Mouse (Mus musculus): ENCODE measurements around the gene Ccnb1. TPM values are rescaled to one million over a fixed set of nuclear protein-coding genes. Genes with fewer than 3 reads are reported as not detected.
"Not testable (repeated sequence)": the region's sequence is repeated elsewhere in the genome, so short reads cannot be mapped to it uniquely, and the experiment has no call there.

Ccnb1 gene
- polyA plus RNA-seq, 1 experiment, result 48.4 TPM

- TF ChIP-seq CTCF (IDR thresholded peaks at IDR 0.05; ENCODE audit: borderline replicate concordance, extremely low read depth, insufficient read depth, insufficient read length), result no peak
- no peak for TF ChIP-seq POLR2A (IDR thresholded peaks at IDR 0.05; ENCODE audit: borderline replicate concordance, extremely low read depth, insufficient read depth, insufficient read length, poor library complexity, severe bottlenecking)
- no peak for DNase-seq (ENCODE audit: low read depth)
Observed at GRCm38 (mm10) chr13:100754186-100754585, 32.2 kb downstream of the Ccnb1 start.

GRCm38 (mm10) chr13:100753011-100753410 lies 33.4 kb downstream of the Ccnb1 start:
- DNase-seq (ENCODE audit: low read depth), result no peak
- TF ChIP-seq POLR2A (IDR thresholded peaks at IDR 0.05; ENCODE audit: borderline replicate concordance, extremely low read depth, insufficient read depth, insufficient read length, poor library complexity, severe bottlenecking) (no peak), CTCF (IDR thresholded peaks at IDR 0.05; ENCODE audit: borderline replicate concordance, extremely low read depth, insufficient read depth, insufficient read length) (no peak)

GRCm38 (mm10) chr13:100752529-100752928 lies 33.8 kb downstream of the Ccnb1 start:
- no peak for DNase-seq (ENCODE audit: low read depth)
- TF ChIP-seq CTCF (IDR thresholded peaks at IDR 0.05; ENCODE audit: borderline replicate concordance, extremely low read depth, insufficient read depth, insufficient read length) (no peak), POLR2A (IDR thresholded peaks at IDR 0.05; ENCODE audit: borderline replicate concordance, extremely low read depth, insufficient read depth, insufficient read length, poor library complexity, severe bottlenecking) (no peak)

GRCm38 (mm10) chr13:100751402-100751801 lies 35.0 kb downstream of the Ccnb1 start:
- DNase-seq (ENCODE audit: low read depth), result no peak
- TF ChIP-seq CTCF (IDR thresholded peaks at IDR 0.05; ENCODE audit: borderline replicate concordance, extremely low read depth, insufficient read depth, insufficient read length) (no peak), POLR2A (IDR thresholded peaks at IDR 0.05; ENCODE audit: borderline replicate concordance, extremely low read depth, insufficient read depth, insufficient read length, poor library complexity, severe bottlenecking) (no peak)

GRCm38 (mm10) chr13:100750799-100751198 lies 35.6 kb downstream of the Ccnb1 start:
- DNase-seq (ENCODE audit: low read depth), result no peak
- TF ChIP-seq CTCF (IDR thresholded peaks at IDR 0.05; ENCODE audit: borderline replicate concordance, extremely low read depth, insufficient read depth, insufficient read length) (no peak), POLR2A (IDR thresholded peaks at IDR 0.05; ENCODE audit: borderline replicate concordance, extremely low read depth, insufficient read depth, insufficient read length, poor library complexity, severe bottlenecking) (no peak)

GRCm38 (mm10) chr13:100748638-100749037 lies 37.7 kb downstream of the Ccnb1 start:
- no peak for TF ChIP-seq POLR2A (IDR thresholded peaks at IDR 0.05; ENCODE audit: borderline replicate concordance, extremely low read depth, insufficient read depth, insufficient read length, poor library complexity, severe bottlenecking)
- TF ChIP-seq CTCF (IDR thresholded peaks at IDR 0.05; ENCODE audit: borderline replicate concordance, extremely low read depth, insufficient read depth, insufficient read length), result no peak
- DNase-seq (ENCODE audit: low read depth), result no peak

GRCm38 (mm10) chr13:100746090-100746489 lies 40.3 kb downstream of the Ccnb1 start:
- no peak for TF ChIP-seq CTCF (IDR thresholded peaks at IDR 0.05; ENCODE audit: borderline replicate concordance, extremely low read depth, insufficient read depth, insufficient read length)
- no peak for TF ChIP-seq POLR2A (IDR thresholded peaks at IDR 0.05; ENCODE audit: borderline replicate concordance, extremely low read depth, insufficient read depth, insufficient read length, poor library complexity, severe bottlenecking)

GRCm38 (mm10) chr13:100744036-100744744 lies 42.2 kb downstream of the Ccnb1 start, which contains the start of gene Mrps36:
Mrps36 (minus strand) TSS chr13:100744659.
- DNase-seq (ENCODE audit: low read depth), result peak; percentile 97
- TF ChIP-seq CTCF (IDR thresholded peaks at IDR 0.05; ENCODE audit: borderline replicate concordance, extremely low read depth, insufficient read depth, insufficient read length) (no peak), POLR2A (IDR thresholded peaks at IDR 0.05; ENCODE audit: borderline replicate concordance, extremely low read depth, insufficient read depth, insufficient read length, poor library complexity, severe bottlenecking) (peak; percentile 58; the same call in 1 of the 2 replicates)

More at GRCm38 (mm10) chr13:100746090-100746489, 40.3 kb downstream of the Ccnb1 start:
- DNase-seq (ENCODE audit: low read depth), result no peak

- no peak for DNase-seq (ENCODE audit: low read depth)
- TF ChIP-seq POLR2A (IDR thresholded peaks at IDR 0.05; ENCODE audit: borderline replicate concordance, extremely low read depth, insufficient read depth, insufficient read length, poor library complexity, severe bottlenecking) (no peak), CTCF (IDR thresholded peaks at IDR 0.05; ENCODE audit: borderline replicate concordance, extremely low read depth, insufficient read depth, insufficient read length) (no peak)
Observed at GRCm38 (mm10) chr13:100743346-100744035, 42.9 kb downstream of the Ccnb1 start.

- DNase-seq (ENCODE audit: low read depth), result no peak
- no peak for TF ChIP-seq CTCF (IDR thresholded peaks at IDR 0.05; ENCODE audit: borderline replicate concordance, extremely low read depth, insufficient read depth, insufficient read length)
- TF ChIP-seq POLR2A (IDR thresholded peaks at IDR 0.05; ENCODE audit: borderline replicate concordance, extremely low read depth, insufficient read depth, insufficient read length, poor library complexity, severe bottlenecking), result no peak
Observed at GRCm38 (mm10) chr13:100742831-100743230, 43.5 kb downstream of the Ccnb1 start.

GRCm38 (mm10) chr13:100732756-100733155 lies 53.6 kb downstream of the Ccnb1 start:
- TF ChIP-seq POLR2A (IDR thresholded peaks at IDR 0.05; ENCODE audit: borderline replicate concordance, extremely low read depth, insufficient read depth, insufficient read length, poor library complexity, severe bottlenecking) (no peak), CTCF (IDR thresholded peaks at IDR 0.05; ENCODE audit: borderline replicate concordance, extremely low read depth, insufficient read depth, insufficient read length) (no peak)
- DNase-seq (ENCODE audit: low read depth), result no peak

GRCm38 (mm10) chr13:100731462-100732046 lies 54.8 kb downstream of the Ccnb1 start:
- DNase-seq (ENCODE audit: low read depth), result not testable (repeated sequence)

Measured in brain, embryonic 14.5 days (tissue).